Mouse (Mus musculus): ENCODE results near the gene Col5a1.

Gene Col5a1

DNA sequence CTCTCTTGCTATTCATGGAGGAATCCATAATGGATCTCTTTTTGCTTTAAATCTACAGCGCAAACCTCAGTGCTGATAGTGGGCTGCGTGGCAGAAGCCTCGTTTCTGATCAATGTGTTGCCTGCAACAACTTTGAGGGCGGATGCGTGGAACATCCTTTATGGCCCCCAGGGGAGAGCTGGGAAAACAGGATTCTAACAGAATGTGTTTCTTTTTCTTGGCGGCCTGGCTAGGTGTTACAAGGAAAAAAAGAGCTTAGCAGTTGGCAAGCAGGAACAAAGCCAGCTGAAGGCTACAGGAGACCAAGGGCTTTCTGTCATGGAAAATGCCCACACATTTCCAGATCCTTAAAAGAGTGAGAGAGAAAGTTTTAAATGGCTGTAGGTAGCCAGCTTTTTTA, 180.9 kb downstream of the Col5a1 start:
- no peak for ATAC-seq (ENCODE audit: insufficient number of reproducible peaks, low FRiP score, low TSS enrichment)

DNA sequence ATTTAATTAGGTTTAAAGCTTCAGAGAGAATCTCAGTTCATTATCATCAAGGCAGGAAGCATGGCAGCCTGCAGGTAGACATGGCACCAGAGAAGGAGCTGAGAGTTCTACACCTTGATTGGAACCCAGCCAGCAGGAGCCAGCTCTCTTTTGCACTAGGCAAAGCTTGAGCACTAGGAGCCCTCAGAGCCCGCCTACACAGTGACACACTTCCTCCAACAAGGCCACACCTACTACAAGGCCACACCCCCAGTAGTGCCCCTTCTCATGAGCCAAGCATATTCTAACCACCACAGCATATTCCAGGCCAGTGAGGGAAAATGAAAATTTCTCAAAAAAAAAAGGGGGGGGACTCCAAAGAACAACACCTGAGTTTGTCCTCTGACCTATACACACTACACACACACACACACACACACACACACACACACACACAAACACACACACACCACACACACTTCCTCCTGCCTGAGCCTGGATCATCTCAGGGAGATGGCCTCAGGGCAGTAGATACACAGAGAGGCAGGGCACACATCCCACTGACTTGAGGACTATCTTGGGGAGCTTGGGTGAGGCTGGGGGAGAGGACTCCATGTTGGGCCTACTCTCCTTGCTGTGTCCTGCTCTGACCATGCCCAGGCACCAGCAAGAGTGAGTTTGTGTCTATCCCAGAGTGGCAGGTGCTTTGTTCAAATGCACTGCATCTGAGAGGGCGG, 181.8 kb downstream of the Col5a1 start:
- ATAC-seq (ENCODE audit: insufficient number of reproducible peaks, low FRiP score, low TSS enrichment): no peak

DNA sequence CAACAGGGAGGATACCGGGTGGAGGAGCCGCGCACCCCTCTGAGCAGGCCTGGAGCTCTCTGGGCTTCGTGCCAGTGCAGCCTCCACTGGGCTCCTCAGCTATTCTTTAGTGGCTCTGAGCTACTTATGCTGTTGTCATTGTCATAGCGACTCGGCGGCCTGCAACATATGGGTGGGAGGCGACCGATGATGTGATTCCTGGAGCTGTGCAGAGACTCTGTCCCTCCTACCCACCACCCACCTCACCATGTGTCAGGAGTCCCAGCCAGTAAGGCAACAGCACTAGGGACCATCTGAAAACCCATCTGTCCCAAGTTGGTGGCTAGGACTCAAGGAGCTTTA, 182.3 kb downstream of the Col5a1 start:
- no peak for ATAC-seq (ENCODE audit: insufficient number of reproducible peaks, low FRiP score, low TSS enrichment)

DNA sequence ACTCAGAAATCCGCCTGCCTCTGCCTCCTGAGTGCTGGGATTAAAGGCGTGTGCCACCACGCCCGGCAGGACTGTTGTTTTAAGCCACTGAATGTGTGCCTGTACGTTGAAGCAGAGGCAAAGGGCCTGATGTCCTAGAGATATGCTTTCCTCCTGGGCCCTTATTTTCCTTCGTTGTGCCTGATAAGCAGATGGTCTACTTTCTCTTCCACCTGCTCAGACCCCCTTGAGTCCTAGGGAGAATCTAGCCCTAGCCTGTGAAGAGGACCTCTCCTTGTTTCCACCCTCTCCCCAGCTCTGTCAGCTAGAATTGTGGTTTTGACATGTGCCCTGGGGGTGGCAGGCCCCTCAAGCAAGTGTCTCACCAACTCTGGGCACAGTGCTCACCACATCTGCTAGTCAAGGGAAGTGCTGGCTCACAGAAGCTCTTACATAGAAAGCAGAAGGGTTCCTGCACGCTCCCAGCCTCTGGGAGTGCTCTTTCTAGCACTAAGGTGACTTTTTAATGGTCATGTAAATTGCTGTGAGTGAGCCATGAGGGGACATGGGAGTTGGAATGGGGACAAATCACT, 189.5 kb downstream of the Col5a1 start:
- no peak for ATAC-seq (ENCODE audit: insufficient number of reproducible peaks, low FRiP score, low TSS enrichment)

DNA sequence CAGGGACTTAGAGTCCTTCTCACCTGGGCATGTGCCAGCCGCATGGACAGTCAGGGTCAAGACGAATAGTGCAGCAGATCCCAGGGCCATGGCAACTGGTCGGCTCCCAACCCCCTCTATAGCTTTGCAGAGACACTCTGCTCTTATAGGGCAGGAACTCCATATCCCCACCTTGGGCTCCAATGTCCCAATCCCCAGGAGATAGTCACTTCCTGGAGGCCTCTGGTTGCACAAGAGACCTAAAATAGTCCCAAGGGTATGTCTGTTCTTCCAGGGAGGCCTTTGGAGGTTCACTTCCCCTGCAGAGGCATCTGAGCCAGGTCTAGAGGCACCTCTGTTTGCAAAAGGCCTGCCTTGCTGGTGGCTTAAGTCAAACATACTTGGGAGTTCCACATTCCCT, 198.5 kb downstream of the Col5a1 start, which contains the start of gene Fcnb:
Fcnb (minus strand) TSS at position 118 of the 400 bp plus-strand sequence.
- ATAC-seq (ENCODE audit: insufficient number of reproducible peaks, low FRiP score, low TSS enrichment): no peak

DNA sequence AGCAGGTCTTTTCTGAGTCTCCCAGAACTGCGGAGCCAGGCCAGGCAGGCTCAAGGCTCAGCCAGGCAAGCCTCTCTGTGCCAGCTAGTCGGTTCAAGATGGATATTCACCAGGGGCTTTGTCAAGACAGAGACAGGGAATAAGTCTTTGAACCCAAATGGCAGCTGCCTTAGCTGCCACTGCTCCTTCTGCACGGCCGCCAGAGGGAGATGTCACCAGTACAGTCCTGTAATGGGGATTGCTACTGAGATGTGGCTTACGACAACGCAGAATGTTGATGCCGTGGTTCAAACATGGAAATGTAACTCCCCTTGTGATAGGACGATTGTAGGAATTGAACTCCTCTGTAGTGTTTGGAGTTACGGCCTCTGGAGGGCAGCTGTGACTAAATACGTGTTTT, 199.9 kb downstream of the Col5a1 start:
- no peak for ATAC-seq (ENCODE audit: insufficient number of reproducible peaks, low FRiP score, low TSS enrichment)

DNA sequence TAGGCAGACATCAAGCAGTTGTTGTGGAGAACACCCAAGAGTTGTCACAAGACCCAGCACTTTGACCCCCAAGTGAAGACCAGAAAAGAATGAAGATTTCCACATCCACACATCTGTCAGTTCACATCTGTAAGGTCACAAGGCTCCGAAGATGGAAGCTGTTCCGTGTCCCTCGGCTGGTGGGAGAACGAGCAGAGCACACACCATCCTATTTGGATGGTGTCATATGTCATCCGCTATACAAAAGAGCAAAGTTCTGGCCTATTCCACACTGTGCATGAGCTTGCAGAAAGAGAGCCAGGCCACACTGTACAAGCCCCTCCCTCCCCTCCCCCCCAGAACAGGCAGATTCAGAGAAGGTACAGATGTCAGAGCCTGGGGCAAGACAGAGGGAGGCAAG, 202.9 kb downstream of the Col5a1 start:
- ATAC-seq (ENCODE audit: insufficient number of reproducible peaks, low FRiP score, low TSS enrichment): no peak
